Mouse (Mus musculus): ENCODE data around the gene Ppfibp2.

The Ppfibp2 gene

DNA sequence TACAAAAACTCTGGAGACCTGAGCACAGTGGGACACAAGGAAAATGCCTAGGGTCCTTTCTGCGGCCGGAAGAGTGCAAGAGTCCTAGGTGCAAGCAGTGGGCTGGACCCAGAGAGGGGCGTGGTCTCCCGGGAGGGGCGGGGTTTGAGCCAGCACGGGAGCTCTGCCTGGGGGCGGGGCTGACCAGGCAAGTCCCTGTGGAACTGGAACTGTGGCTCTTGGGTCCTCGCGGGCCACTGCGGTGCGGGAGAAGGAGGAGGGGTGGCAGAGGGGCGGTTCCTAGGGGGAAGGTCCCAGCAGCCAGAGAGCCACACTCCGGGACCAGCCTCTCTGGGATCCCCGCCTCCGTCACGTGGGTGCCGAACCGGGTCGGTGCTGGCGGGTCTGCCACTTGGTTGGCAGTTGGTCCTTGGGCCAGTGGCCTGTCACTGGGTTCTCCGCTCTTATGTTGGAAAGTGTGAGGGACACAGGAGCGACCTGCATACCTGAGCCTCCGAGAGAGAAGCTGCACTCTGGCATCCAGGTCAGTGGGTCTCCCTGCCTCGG is at the start of gene Ppfibp2:
Ppfibp2 (plus strand) TSS at position 351 of the 546 bp plus-strand sequence.
- DNase-seq (ENCODE audit: low read depth, low spot score): peak; percentile 92

DNA sequence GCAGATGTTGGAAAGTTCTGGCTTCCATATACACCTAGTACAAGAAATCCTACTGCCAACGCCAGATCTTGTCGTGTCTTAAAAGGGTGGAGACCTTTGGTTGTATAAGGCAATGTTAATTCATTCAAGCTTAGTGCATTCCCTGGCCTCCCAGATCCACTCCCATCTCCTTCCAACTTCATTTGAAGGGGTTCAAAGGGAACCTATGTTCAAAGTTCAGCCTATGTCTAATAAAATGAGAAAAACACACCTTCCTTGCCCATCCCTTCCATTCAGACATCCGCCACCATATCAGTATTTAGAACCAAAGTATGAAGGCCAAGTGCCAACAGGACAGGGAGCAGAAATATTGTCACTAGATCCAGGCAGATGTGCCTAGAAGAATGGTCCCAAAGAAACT is 47.1 kb upstream of the Ppfibp2 start:
- no peak for DNase-seq (ENCODE audit: low read depth, low spot score)

DNA sequence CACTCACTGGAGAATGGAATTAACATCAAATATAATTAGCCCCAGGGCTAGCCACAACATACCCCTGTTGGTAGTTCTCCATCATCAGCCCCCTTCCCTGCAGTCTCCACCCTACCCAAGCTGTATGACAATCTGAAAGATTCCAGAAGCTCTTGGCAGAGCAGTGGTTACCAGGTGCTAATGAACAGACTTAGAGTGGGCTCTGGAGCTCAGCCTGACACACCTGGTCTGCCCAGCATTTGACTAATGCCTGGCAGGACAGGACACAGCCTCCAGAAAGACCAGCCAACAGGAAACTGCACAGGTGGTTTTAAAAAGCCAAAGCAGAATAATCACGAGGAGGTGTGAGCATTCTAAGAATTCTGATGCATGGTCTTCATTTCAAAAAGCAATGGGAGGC is 41.5 kb upstream of the Ppfibp2 start:
- no peak for DNase-seq (ENCODE audit: low read depth, low spot score)

DNA sequence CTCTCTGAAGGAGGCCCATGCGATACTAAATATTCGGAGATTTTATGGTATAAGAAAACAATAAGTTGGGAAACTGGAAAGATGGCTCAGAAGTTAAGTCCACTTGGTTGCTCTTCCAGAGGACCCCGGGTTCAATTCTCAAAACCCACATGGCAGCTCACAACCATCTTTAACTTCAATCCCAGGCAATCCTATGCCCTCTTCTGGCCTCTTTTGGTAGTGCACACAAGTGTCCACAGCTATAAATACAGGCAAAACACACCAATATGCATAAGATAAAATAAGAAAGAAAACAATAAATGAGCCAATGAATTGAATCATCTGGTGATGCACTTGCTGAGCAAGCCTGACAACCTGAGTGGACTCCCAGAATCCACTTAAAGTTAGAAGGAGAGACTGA is 39.1 kb upstream of the Ppfibp2 start:
- peak; percentile 27 for DNase-seq (ENCODE audit: low read depth, low spot score)

DNA sequence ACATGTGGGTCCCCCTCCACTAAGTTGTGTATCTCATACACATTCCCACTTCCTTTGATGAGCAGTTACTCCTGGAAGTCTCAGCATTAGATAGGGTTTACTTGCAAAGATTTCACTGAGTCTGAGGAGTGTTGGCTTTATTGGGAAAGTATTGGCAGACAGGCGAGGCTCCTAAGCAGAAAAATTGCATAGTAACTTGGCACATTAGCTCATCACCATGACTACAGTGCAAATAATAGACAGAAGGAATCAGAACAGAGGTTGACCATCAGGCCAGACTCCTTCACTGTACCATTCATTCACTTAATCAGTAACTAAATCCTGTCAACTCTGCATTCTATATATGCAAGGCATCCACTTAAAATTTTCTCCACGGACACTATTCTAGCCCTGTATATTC is 34.3 kb upstream of the Ppfibp2 start:
- no peak for DNase-seq (ENCODE audit: low read depth, low spot score)

DNA sequence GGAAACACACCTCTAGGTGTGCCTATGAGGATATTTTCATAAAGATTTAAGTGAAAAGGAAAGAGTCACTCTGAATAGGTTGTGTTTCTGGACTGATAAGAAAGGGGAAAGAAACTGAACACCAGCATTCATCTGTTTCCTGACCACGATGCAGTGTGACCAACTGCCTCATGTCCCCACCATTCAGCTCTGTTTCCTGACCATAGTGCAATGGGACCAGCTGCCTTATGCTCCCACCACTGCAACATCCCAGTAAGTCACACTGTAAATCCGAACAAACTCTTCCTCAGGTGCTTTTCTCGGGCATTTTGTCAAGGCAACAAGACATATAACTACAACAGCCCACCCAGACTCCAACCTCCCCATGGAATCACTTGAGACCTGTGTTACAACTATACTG is 33.4 kb upstream of the Ppfibp2 start:
- DNase-seq (ENCODE audit: low read depth, low spot score): no peak

DNA sequence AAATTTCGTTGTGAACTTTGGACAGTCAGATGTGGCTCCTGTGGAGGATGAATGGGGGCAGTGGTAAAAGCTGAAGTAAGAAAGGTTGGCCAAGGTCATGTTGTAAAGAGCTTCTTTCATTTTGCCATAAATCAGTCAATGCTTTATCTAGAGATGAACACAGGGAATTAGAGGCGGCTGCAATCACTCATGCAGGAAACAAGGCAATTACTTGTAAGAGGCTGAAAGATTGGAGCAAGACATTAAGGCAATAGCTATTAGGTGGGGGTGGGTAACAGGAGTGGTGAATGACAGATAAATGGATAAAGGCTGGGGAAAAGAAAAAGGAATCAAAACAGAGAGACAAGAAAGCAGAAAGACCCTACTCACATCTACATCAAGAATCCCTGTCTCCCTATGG is 31.3 kb upstream of the Ppfibp2 start:
- DNase-seq (ENCODE audit: low read depth, low spot score): no peak

DNA sequence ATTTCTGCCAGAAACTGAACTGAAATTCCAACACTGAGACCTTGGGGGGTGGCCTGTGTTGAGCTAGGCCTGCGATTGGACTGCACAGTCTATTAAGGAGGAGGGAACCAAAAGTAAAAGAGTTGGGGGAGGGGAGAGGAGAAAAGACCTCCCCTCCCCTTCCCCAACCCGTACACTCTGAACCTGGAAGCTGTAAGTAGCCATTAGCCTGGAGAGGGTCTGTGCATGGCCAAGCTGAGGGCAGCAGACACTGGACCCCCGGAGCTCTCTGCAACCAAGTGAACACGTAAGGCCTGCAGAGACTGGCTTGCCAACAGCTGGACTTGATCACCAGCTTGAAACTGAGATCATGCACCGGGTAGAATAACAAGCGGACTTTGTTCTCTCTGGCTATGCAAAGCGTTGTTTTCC is 27.7 kb upstream of the Ppfibp2 start, which contains the start of gene Olfml1:
Olfml1 (plus strand) TSS at position 186 of the 411 bp plus-strand sequence.
- DNase-seq (ENCODE audit: low read depth, low spot score): peak; percentile 81

DNA sequence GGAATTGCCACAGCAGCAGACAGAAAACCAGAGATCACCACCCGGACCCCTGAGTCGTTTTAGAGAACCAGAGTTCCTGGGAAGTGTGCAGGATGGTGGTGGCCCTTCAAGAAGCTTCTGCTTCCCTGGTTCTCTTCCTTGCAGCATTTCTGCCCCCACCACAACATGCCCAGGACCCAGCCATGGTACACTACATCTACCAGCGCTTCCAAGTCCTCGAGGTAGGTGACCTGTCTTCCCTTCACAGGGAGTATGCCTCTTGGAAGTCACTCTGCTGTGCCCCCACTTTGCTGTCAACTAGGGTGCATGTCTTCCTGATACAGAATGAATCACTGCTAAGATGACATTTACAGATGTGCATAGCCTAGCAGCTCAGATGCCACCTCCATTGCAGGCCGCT is 27.3 kb upstream of the Ppfibp2 start:
- DNase-seq (ENCODE audit: low read depth, low spot score): no peak

DNA sequence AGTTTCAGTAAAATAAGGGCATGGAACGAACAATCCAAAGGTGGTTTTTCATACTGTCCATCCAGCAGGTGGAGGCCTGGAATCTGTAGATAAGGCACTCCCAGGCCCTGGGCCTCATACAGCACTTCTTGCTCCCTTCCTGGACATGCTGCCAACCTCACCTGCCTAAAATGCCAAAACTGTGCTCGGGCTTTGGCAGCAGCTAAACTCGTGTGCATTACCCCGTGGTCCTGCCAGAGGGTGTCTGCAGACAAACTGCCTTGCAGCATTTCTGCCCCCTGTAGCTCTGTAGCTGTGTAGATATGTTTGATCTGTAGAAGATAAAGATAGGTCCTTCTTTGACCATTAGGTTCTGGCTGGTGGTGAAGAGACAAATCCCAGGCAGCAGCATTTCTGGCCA is 26.0 kb upstream of the Ppfibp2 start:
- peak; percentile 58 for DNase-seq (ENCODE audit: low read depth, low spot score)

DNA sequence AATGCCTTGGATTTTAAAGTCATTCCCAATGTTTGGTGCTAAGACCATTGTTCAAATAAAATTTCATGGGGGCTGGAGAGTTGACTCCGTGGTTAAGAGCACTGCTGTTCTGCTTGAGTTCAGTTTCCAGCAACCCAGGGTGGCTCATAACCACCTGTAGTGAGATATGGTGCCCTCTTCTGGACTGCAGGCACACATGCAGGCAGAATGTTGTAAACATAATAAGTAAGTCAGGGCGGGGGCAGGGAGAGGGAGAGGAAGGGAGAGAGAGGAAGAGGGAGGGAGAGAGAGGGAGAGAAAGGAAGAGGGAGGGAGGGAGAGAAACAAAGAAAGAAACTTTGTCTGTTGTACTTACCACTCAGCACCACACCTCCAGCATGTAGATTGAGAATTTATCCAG is 21.2 kb upstream of the Ppfibp2 start:
- no peak for DNase-seq (ENCODE audit: low read depth, low spot score)

DNA sequence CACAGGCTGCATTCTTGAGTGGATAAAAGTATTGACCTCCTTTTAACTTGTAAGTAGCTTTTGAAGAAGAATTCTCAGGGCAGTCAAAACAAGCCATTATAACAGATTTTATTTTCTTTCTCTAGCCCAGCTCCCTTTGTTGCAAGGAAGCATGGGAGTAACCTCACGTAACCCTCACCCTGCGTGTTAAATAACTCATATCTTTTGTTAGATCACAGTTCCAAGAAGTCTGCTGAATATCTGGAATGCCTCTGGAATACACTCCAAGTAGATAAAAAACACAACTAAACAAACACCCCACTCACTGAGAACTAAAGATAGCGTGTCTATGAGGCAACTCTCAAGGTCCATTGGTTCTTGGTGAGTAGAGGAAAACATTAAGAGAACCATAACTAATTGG is 20.7 kb upstream of the Ppfibp2 start:
- DNase-seq (ENCODE audit: low read depth, low spot score): no peak

DNA sequence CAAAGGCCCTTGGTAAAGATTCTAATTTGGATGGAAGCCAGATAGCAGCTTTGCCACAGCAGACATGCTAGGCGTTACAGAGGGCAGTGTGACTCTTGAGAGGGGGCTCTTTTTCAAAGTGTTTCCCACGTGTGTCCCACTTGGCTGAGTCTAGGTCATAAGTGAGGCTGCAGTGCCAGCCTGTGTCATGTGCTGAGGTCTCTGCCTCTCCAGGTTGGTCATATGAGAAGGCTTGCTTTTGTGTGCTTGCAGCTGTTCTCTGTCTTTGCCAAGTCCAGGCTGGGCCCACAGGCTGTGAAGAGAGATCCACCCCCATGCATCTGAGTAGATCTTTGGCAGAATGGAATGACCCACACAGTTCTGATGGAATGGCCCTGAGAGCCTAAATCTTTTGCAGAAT is 2.4 kb upstream of the Ppfibp2 start:
- DNase-seq (ENCODE audit: low read depth, low spot score): peak; percentile 91

DNA sequence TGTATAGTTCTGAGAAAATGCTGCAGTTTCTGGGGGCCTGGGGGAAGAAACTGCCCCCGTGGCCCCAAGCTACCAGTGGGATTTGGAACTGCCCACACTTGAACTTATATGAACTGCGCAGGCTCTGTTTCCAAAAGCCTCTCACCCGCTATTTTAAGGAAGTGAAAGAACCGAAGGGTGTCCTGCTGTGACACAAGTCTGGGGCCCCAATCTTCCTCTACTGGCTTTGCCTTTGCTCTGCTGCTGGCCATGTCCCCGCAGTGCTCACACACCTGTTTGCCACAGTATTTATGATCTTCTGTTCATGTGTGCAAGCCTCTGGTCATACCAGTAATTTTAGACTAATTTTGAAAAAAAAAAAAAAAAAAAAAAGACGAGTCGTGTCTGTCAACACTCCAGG is 1.1 kb upstream of the Ppfibp2 start:
- peak; percentile 16 for DNase-seq (ENCODE audit: low read depth, low spot score)

DNA sequence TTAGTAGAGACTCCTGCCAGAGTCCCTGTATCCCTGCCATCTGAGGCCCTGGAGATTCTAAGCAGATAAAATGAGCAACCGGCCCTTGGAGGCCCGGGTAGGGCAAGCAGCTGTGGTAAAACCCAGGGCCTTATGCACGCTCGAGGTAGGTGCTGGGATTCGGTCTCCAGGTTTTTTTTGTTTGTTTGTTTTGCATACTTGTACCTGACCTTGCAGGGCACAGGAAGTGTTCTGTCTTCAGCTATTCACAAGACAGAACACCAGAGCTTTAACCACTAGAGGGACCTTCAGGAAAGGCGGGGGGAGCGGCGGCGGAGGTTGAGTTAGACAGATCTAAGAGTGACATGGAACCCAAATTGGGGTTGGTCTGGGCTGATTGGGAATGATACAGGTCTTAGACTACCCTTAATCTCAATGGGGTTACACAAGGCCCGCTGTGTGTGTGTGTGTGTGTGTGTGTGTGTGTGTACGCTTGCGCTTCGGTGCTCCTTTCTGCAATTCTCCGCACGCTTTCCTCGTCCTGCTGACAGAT is 616 bp upstream of the Ppfibp2 start:
- DNase-seq (ENCODE audit: low read depth, low spot score): peak; percentile 61

DNA sequence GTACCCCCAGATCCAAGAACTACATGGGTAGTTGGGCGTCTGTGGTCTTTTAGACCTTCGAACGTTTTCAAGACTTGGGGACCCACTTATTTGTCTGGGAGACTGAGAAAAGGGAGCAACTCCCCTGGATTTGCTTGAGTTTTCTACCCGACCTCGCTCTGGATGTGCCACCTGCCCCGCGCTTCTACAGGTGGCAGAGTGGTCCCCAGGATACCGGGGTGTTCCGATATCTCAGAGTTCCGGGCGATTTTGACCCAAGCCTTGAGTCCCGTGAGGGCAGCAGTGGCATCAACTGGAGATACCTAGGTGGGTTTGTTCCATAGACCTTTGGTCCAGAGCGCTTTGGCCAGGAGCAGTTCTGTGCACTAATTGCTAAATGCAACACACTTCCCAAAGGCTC is 419 bp downstream of the Ppfibp2 start:
- no peak for DNase-seq (ENCODE audit: low read depth, low spot score)

DNA sequence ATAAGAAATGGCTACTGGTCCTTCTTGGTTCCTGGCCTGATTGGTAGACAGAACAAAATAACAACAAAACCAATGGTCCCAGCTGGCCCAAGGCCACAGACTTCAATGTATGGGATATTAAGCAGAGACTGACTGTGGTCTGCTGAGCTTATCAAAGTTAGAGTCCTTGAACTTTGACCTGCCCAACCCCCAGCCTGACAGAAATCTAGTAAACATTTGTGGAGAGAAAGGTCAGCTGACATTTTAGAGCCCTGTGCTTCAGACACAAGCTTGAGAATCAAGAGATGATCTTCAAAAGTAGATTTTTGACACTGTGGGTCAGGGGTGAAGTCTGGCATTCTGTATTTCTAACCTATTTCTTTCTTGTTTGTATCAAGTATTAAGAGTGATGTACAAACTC is 1.7 kb downstream of the Ppfibp2 start:
- no peak for DNase-seq (ENCODE audit: low read depth, low spot score)

DNA sequence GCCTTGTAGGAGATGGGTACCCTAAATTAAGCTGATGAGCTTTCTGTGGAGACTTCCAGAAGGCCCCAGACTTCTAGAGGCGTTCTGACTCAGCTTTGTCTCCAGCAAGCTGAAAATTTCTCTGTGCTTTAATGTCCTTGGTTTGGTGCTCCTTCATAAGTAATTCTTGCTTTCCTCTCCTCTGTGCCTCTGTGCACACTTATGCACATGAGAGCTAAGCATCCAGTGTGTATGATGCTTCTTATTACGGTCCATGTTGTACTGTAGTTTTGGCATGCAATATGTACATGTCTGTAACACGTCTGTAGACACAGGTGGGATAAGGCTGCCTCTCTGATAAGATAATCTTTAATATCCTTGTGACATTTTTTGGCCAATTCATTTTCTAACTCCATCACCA is 2.9 kb downstream of the Ppfibp2 start:
- DNase-seq (ENCODE audit: low read depth, low spot score): no peak

DNA sequence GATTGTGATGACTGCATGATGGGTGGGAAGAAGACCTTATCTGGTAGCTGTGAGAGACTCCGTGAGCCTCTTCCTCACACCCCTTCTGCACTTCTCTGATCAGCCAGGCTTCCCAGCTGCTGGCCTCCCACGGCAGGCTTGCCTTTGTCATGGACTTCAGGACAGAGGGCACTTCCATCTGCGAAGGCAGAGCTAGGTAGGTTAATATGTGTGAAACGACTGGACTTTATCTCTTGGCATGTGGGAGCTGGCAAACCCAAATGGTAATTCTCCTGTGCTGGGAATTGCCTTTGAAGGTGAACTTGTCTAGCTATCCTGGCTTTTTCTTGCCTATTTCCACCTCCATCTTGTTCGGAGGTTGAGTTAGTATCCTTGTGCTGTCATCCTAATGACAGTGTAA is 5.6 kb downstream of the Ppfibp2 start:
- DNase-seq (ENCODE audit: low read depth, low spot score): no peak

DNA sequence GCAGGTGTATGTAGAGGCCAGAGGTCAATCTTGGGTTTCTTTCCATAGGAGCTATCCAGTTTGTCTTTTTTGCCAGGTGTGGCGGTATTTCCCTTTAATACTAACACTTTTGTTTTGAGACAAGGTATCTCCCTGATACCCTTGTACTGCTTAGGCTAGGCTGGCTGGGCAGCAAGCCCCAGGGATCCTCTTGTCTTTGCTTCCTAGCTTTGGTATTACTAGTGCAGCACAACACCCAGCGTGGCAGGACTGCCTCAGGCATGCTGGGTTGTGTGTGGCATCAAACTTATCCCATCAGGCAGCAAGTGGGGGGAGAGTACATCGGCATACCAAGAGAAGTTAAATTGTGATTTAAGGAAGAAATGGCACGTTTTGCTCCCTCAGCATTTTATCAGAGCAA is 7.5 kb downstream of the Ppfibp2 start:
- DNase-seq (ENCODE audit: low read depth, low spot score): no peak

DNA sequence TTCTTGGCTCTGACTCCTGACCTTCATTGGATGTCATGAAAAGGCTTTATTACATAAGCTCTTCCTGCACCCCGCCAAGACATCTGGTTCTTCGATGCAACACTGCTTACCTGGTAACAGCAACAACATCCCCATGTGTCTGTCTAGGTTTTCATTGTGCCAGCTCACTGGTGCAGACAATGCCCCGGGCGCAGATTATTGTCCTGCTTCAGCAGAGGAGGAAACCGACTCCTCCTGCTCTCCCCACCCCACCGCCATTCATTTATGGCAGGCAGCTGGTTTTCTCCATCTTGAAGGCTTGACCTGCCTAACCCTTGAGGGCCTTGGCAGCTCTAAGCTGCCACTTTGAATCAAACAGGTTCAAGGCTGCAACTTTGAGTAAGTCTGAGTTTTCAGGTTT is 7.9 kb downstream of the Ppfibp2 start:
- no peak for DNase-seq (ENCODE audit: low read depth, low spot score)

DNA sequence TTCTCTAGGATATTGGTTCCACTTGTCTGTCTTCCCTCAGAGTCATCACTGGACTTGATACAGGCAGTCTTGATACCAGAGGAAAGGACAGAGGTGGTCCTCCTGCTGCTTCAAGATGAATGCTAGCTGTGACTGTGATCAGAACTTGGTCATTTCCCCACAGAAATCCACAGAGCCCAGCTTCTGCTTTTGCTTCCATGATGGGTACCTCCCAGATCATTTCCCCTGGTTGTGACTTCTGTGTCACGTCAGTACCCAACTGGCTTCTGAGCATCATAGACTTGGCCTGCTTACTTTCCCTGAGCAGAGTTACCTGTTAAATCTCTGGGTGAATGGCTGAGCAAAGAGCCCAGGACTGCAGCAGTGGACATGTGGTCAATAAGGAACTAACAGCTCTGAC is 12.8 kb downstream of the Ppfibp2 start:
- no peak for DNase-seq (ENCODE audit: low read depth, low spot score)

DNA sequence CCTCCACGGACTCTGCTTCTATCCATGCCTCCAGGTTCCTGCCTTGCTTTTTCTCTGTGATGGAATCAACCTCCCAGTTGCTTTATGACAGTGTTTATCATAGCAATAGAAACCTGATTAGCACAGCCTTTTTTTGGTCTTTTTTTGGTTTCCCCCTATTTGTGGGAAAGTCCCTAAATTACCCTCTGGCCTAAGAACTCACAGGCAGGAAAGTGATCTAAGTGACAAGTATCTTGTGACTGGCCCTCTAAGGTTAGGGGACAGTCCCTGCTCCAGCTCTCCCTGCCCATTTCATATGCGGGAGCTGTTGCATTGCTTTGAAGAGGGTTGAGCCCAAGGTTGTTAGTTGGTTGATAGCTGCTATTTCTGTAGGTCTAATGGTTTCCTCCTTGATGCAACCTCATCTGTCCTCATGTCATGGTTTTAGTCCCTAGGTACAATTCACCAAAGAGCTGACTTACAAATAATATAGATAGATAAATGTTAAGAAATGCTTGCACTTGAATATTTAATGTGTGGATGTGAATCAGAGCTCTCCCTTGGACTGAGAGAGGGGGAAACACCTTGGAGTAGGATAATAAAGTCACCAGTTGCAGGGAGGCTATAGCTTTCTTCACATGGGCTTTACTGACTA is 14.7 kb downstream of the Ppfibp2 start:
- no peak for DNase-seq (ENCODE audit: low read depth, low spot score)

DNA sequence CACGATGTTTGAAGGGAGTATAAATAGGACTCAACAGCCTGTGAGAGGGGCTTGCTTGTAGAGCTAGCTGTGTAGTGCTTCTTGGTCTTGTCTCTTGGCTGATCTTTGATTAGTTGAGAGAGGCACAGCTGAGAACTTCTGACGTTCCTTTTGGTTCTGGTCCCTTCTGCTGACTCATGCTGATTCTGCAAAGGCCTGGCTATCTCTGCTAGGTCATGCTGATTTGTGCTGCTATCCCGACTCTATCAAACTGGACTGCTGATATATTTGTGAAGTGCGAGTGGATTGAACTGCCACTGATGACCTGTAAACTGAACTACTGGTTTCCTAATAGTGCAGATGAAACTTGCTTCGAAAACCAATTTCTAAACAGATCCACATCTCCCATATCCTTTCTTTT is 15.9 kb downstream of the Ppfibp2 start:
- no peak for DNase-seq (ENCODE audit: low read depth, low spot score)

Data from brain, adult 2 months (tissue).